Mouse (Mus musculus): ENCODE measurements at regions not wholly inside any gene's neighbourhood (a gene's known extent, or its start where the extent isn't known, plus 50 kb on each side); places are given as distances from the start of the nearest gene placed in this dataset.
A peak's percentile ranks its signal among the peaks of the same experiment; 100 is the strongest.
"Not testable (repeated sequence)": the region's sequence is repeated elsewhere in the genome, so short reads cannot be mapped to it uniquely, and the experiment has no call there.

- DNase-seq, result no peak
These were observed 105.8 kb downstream of the Dad1 start for GRCm38 (mm10) chr14:54148121-54148520.

GRCm38 (mm10) chr14:54147546-54147945 lies 106.4 kb downstream of the Dad1 start:
- no peak for DNase-seq

GRCm38 (mm10) chr14:54145743-54146741 lies 107.9 kb downstream of the Dad1 start:
- DNase-seq, result no peak

DNA sequence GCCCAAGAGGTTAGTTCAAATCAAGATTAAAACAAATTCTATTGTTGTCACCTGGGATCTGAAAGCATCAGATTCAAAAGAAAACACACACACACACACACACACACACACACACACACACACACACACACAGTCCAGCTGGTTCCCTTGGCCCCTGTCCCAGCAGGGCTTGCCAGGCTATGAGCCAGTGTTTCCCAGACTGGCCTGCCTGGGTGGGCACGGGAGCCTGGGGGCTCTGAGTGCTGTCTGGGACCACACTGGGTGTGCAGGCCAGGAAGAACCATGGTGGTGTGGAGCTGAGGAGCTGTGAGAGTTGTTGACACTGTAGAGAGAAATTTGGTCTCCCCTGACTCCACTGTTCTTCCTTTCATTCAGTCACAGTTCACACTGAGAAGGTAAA lies 110.1 kb downstream of the Dad1 start:
- DNase-seq, result no peak

GRCm38 (mm10) chr14:54138288-54138687 lies 115.6 kb downstream of the Dad1 start:
- DNase-seq, result no peak

GRCm38 (mm10) chr14:54136538-54136937 lies 117.4 kb downstream of the Dad1 start:
- DNase-seq, result no peak

GRCm38 (mm10) chr14:54128334-54128733 lies 125.6 kb downstream of the Dad1 start:
- DNase-seq, result no peak

GRCm38 (mm10) chr14:54125510-54125909 lies 128.4 kb downstream of the Dad1 start:
- no peak for DNase-seq

GRCm38 (mm10) chr14:54121973-54122372 lies 131.9 kb downstream of the Dad1 start:
- DNase-seq, result no peak

GRCm38 (mm10) chr14:54121340-54121739 lies 132.6 kb downstream of the Dad1 start:
- DNase-seq, result no peak

- no peak for DNase-seq
These were observed 133.7 kb downstream of the Dad1 start for GRCm38 (mm10) chr14:54120194-54120593.

DNA sequence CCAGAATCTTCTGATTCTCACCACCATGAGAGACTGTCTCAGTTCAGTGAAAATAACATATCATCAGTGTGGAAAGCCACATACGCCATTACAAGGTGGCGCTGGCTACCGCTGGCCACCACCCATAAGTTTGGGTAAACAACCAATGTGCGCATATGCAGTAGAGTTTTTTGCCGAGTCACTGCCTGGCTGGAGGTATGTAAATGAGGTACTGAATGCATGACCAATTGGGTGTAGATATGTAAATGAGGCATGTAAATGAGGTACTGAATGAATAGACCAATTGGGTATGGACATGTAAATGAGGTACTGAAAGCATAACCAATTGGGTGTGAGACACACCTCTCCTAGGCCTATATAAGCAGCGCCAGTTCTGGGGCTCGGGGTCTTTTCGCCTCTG lies 136.3 kb downstream of the Dad1 start:
- DNase-seq, result not testable (repeated sequence)

DNA sequence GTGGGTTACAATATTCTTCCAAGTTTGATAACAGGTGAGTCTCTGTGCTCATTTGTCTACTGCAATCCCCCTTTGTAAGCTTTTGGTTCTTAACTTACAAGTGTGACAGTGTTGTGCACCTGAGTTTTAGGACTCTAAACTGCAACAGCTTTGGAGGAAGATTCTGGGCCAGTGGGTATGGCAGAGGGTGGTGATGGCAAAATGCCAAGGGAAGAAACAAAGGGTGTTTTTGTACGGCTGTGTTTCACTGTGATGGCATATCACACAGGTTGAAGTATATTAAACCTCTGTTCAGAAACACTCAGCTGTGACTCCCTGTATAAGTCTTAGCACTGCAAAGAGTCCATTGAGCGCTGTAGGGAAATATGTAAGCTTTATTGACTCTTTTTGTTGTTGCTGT lies 140.7 kb downstream of the Dad1 start:
- no peak for DNase-seq

- DNase-seq, result no peak
These were observed 142.9 kb downstream of the Dad1 start for GRCm38 (mm10) chr14:54110971-54111370.

DNA sequence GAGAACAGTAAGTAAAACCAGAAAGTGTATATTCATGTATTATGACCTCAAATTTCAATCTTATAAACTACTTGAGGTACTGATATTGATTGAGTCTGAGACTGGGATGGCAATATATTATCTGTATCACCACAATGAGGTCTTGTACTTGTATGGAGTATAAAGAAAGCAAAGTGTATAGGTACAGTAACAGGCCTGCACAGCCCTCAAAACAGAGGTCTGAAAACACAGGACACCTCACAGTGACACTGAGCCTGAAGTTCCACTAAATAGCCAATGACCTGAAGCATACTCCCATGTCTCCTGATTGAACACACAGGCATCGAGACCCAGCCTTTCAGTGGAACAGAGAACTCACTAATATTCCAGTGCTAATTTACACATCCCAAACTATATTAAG lies 144.8 kb downstream of the Dad1 start:
- DNase-seq, result no peak

DNA sequence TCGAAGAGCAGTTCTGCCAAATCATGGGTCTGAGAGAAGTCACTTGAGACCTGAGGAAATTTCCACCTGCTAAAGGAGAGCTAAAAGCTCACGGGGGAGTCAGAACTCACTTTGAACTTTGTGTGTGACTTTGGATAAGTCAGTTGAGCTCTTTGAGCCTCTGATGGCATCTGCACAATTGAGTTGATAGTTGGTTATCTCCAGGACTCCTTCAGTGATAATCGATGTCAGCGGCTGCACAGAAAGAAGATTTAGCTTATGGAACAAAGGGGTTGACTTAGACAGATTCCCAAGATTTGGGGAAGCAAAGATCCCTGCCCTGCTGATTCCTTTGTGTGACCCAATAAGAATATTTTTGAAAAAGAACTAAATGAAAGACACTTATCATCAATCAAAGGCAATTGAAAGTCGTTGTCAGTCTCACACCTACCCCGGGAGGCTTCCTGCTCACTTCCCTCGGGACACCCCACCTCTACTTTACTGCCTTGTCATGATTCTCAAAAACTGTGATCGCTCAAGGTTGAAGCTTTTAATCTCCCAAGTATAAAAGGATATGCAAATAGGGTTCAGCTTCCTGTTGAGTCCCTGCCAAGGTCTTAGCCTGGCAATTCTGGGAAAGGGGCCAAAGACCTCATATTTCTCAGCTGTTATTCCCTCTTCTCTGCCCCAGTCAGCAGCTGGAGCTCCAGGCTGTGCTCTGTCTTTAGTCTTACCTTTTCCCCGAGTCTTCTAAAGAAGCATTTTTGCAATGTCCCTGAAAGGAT lies 145.4 kb downstream of the Dad1 start:
- DNase-seq, result peak; percentile 63 to 76

GRCm38 (mm10) chr14:54107204-54107796 lies 146.6 kb downstream of the Dad1 start:
- DNase-seq, result no peak

DNA sequence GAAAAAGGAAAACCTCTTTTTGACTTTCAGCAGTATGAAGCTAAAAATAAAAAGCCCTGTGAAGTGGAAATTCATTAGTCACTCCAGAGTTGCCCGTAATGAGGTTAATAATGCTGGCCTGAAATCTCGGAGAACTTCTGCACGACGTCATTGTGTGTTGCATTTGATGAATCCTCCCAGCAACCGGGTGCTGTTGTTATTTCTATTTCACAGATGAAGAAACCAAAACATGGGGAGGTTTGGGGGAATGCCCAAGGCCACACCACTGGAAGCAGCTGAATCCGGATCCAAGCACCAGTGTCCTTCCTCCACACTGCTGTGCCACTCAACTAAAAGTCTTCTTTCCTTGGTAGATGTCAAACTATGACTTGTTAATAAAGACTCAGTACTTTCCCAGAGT lies 149.7 kb downstream of the Dad1 start:
- DNase-seq, result no peak

DNA sequence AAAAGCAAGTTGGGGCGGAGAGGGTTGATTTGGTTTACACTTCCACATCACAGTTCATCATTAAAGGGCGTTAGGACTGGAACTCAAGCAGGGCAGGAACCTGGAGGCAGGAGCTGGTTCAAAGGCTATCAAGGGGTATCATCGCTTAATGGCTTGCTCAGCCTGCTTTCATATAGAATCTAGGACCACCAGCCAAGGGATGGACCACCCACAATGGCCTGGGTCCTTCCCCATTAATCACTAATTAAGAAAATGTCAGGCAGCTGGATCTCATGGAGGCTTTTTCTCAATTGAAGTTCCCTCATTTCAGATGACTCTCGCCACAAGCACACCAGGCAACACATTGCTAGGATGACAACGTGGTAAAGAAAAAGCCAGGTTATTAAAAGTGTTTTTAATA lies 150.4 kb downstream of the Dad1 start:
- DNase-seq, result no peak

GRCm38 (mm10) chr14:54103115-54103514 lies 150.8 kb downstream of the Dad1 start:
- DNase-seq, result no peak

DNA sequence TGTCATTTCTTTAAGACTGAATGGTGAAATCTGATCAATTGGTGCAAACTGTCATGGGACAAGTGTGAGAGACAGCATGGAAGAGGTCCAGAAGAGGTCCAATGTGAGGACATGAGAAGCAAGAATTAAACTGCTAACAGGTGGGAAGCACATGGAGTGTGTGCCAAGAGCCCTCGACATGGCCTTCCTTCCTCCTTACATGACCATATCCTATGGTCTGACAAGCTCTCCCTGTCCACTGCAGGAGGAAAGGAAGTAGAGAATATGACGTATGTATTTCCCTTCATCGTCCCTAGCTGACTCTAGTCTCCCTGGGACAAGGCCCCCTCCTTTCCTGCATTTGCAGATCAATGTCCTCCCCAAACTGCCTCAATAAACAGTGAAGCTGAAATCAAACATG lies 152.1 kb downstream of the Dad1 start:
- no peak for DNase-seq

DNA sequence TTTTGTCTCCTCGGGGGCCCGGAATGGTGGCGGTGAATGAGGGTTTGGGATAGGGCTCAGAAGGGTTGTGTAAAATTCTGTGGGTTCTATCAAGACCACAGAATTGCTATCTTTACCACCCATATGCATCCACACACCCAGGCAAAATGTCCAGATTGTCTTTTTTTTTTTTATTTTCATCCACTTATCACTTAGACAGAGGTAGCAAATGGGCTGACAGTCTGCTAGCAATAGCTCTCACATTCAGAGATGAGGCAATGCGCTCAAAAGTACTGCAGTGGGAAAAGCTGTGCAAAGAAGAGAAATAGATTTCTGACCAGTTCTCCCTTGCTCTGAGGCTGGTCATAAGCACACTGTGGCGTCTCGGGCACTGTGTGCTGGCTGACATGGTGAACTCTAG lies 154.5 kb downstream of the Dad1 start:
- no peak for DNase-seq

GRCm38 (mm10) chr14:54098122-54098775 lies 155.7 kb downstream of the Dad1 start:
- peak; percentile 6 to 10 for DNase-seq
